Mouse (Mus musculus): Measurements from ENCODE around the gene Rgs13. TPM values are rescaled to one million over a fixed set of nuclear protein-coding genes. Genes with fewer than 3 reads are reported as not detected.
"Not testable (repeated sequence)": the region's sequence is repeated elsewhere in the genome, so short reads cannot be mapped to it uniquely, and the experiment has no call there.

The Rgs13 gene
- polyA plus RNA-seq, 1 experiment from 2014 or later, result 2.5 TPM

- no peaks in the 10 kb centered on the region for H3K27me3 ChIP-seq (ENCODE audit: control insufficient read depth, insufficient read depth, low read length)
- 66% methylated on average over 4 of the region's 4 CpGs for WGBS
- ATAC-seq (ENCODE audit: low FRiP score) (no peak), DNase-seq (ENCODE audit: low spot score) (no peak)
- no peak overlapping the region for H3K9ac ChIP-seq (ENCODE audit: low read depth, low read length)
- no peaks in the 10 kb centered on the region for H3K36me3 ChIP-seq (ENCODE audit: control insufficient read depth, insufficient read depth, low read length)
- H3K4me2 ChIP-seq (replicated peaks; ENCODE audit: low read depth, low read length), result no peak overlapping the region
- no peak overlapping the region for H3K27ac ChIP-seq (ENCODE audit: low read depth, low read length)
- H3K9me3 ChIP-seq (ENCODE audit: control insufficient read depth, low read length), result no peaks in the 10 kb centered on the region
- H3K4me1 ChIP-seq (replicated peaks; ENCODE audit: control insufficient read depth, insufficient read depth, low read length), result no peaks in the 10 kb centered on the region
- H3K4me3 ChIP-seq (ENCODE audit: low read depth, low read length), result no peak overlapping the region
Observed at GRCm38 (mm10) chr1:144168921-144169320, 8.3 kb downstream of the Rgs13 start.

- WGBS, result 93% methylated on average over 1 of the region's 1 CpGs
Observed at GRCm38 (mm10) chr1:144167761-144168160, 9.4 kb downstream of the Rgs13 start.

GRCm38 (mm10) chr1:144166897-144167296 lies 10.3 kb downstream of the Rgs13 start:
- no peaks in the 10 kb centered on the region for H3K36me3 ChIP-seq (ENCODE audit: control insufficient read depth, insufficient read depth, low read length)
- 79% methylated on average over 5 of the region's 5 CpGs for WGBS
- H3K27me3 ChIP-seq (ENCODE audit: control insufficient read depth, insufficient read depth, low read length), result no peaks in the 10 kb centered on the region
- no peak overlapping the region for H3K4me2 ChIP-seq (replicated peaks; ENCODE audit: low read depth, low read length)
- ATAC-seq (ENCODE audit: low FRiP score) (no peak), DNase-seq (ENCODE audit: low spot score) (no peak)
- no peak overlapping the region for H3K27ac ChIP-seq (ENCODE audit: low read depth, low read length)
- no peaks in the 10 kb centered on the region for H3K9me3 ChIP-seq (ENCODE audit: control insufficient read depth, low read length)
- no peak overlapping the region for H3K4me3 ChIP-seq (ENCODE audit: low read depth, low read length)
- H3K4me1 ChIP-seq (replicated peaks; ENCODE audit: control insufficient read depth, insufficient read depth, low read length), result no peaks in the 10 kb centered on the region
- H3K9ac ChIP-seq (ENCODE audit: low read depth, low read length), result no peak overlapping the region

More at GRCm38 (mm10) chr1:144167761-144168160, 9.4 kb downstream of the Rgs13 start:
- Histone ChIP-seq H3K4me2 (replicated peaks; ENCODE audit: low read depth, low read length) (no peak overlapping the region), H3K9ac (ENCODE audit: low read depth, low read length) (no peak overlapping the region), H3K27ac (ENCODE audit: low read depth, low read length) (no peak overlapping the region), H3K4me1 (replicated peaks; ENCODE audit: control insufficient read depth, insufficient read depth, low read length) (no peaks in the 10 kb centered on the region), H3K9me3 (ENCODE audit: control insufficient read depth, low read length) (no peaks in the 10 kb centered on the region), H3K4me3 (ENCODE audit: low read depth, low read length) (no peak overlapping the region), H3K36me3 (ENCODE audit: control insufficient read depth, insufficient read depth, low read length) (no peaks in the 10 kb centered on the region), H3K27me3 (ENCODE audit: control insufficient read depth, insufficient read depth, low read length) (no peaks in the 10 kb centered on the region)
- DNase-seq (ENCODE audit: low spot score) (no peak), ATAC-seq (ENCODE audit: low FRiP score) (no peak)

- Histone ChIP-seq H3K27me3 (ENCODE audit: control insufficient read depth, insufficient read depth, low read length) (no peaks in the 10 kb centered on the region), H3K4me2 (replicated peaks; ENCODE audit: low read depth, low read length) (no peak overlapping the region), H3K36me3 (ENCODE audit: control insufficient read depth, insufficient read depth, low read length) (no peaks in the 10 kb centered on the region), H3K9ac (ENCODE audit: low read depth, low read length) (no peak overlapping the region), H3K9me3 (ENCODE audit: control insufficient read depth, low read length) (no peaks in the 10 kb centered on the region), H3K27ac (ENCODE audit: low read depth, low read length) (no peak overlapping the region), H3K4me3 (ENCODE audit: low read depth, low read length) (no peak overlapping the region), H3K4me1 (replicated peaks; ENCODE audit: control insufficient read depth, insufficient read depth, low read length) (no peaks in the 10 kb centered on the region)
- WGBS, result 97% methylated on average over 2 of the region's 2 CpGs
- DNase-seq (ENCODE audit: low spot score) (no peak), ATAC-seq (ENCODE audit: low FRiP score) (no peak)
Observed at GRCm38 (mm10) chr1:144166275-144166674, 10.9 kb downstream of the Rgs13 start.

GRCm38 (mm10) chr1:144152526-144152925 lies 24.6 kb downstream of the Rgs13 start:
- no peak for ATAC-seq (ENCODE audit: low FRiP score)
- 56% methylated on average over 1 of the region's 1 CpGs for WGBS

GRCm38 (mm10) chr1:144152184-144152525 lies 25.0 kb downstream of the Rgs13 start:
- Histone ChIP-seq H3K4me3 (ENCODE audit: low read depth, low read length) (no peak overlapping the region), H3K27me3 (ENCODE audit: control insufficient read depth, insufficient read depth, low read length) (no peaks in the 10 kb centered on the region), H3K4me1 (replicated peaks; ENCODE audit: control insufficient read depth, insufficient read depth, low read length) (no peaks in the 10 kb centered on the region), H3K4me2 (replicated peaks; ENCODE audit: low read depth, low read length) (no peak overlapping the region), H3K36me3 (ENCODE audit: control insufficient read depth, insufficient read depth, low read length) (no peaks in the 10 kb centered on the region), H3K9ac (ENCODE audit: low read depth, low read length) (no peak overlapping the region), H3K27ac (ENCODE audit: low read depth, low read length) (no peak overlapping the region), H3K9me3 (ENCODE audit: control insufficient read depth, low read length) (no peaks in the 10 kb centered on the region)
- no peak for ATAC-seq (ENCODE audit: low FRiP score)
- WGBS, result 77% methylated on average over 1 of the region's 1 CpGs
- no peak for DNase-seq (ENCODE audit: low spot score)

More at GRCm38 (mm10) chr1:144152526-144152925, 24.6 kb downstream of the Rgs13 start:
- no peak overlapping the region for H3K4me3 ChIP-seq (ENCODE audit: low read depth, low read length)
- H3K4me1 ChIP-seq (replicated peaks; ENCODE audit: control insufficient read depth, insufficient read depth, low read length), result no peaks in the 10 kb centered on the region
- no peaks in the 10 kb centered on the region for H3K27me3 ChIP-seq (ENCODE audit: control insufficient read depth, insufficient read depth, low read length)
- no peak overlapping the region for H3K27ac ChIP-seq (ENCODE audit: low read depth, low read length)
- H3K9me3 ChIP-seq (ENCODE audit: control insufficient read depth, low read length), result no peaks in the 10 kb centered on the region
- H3K36me3 ChIP-seq (ENCODE audit: control insufficient read depth, insufficient read depth, low read length), result no peaks in the 10 kb centered on the region
- H3K9ac ChIP-seq (ENCODE audit: low read depth, low read length), result no peak overlapping the region
- no peak for DNase-seq (ENCODE audit: low spot score)
- no peak overlapping the region for H3K4me2 ChIP-seq (replicated peaks; ENCODE audit: low read depth, low read length)

- Histone ChIP-seq H3K9ac (ENCODE audit: low read depth, low read length) (no peak overlapping the region), H3K27me3 (ENCODE audit: control insufficient read depth, insufficient read depth, low read length) (no peaks in the 10 kb centered on the region), H3K27ac (ENCODE audit: low read depth, low read length) (no peak overlapping the region), H3K9me3 (ENCODE audit: control insufficient read depth, low read length) (no peaks in the 10 kb centered on the region), H3K4me3 (ENCODE audit: low read depth, low read length) (no peak overlapping the region), H3K36me3 (ENCODE audit: control insufficient read depth, insufficient read depth, low read length) (no peaks in the 10 kb centered on the region), H3K4me1 (replicated peaks; ENCODE audit: control insufficient read depth, insufficient read depth, low read length) (no peaks in the 10 kb centered on the region), H3K4me2 (replicated peaks; ENCODE audit: low read depth, low read length) (no peak overlapping the region)
- ATAC-seq (ENCODE audit: low FRiP score) (0 out of 2 replicates have a peak, but pooled peaks have one; percentile 38), DNase-seq (ENCODE audit: low spot score) (no peak)
- 82% methylated on average over 5 of the region's 5 CpGs for WGBS
Observed at GRCm38 (mm10) chr1:144151401-144152183, 25.6 kb downstream of the Rgs13 start.

GRCm38 (mm10) chr1:144149997-144150396 lies 27.2 kb downstream of the Rgs13 start:
- H3K4me3 ChIP-seq (ENCODE audit: low read depth, low read length), result no peak overlapping the region
- H3K9ac ChIP-seq (ENCODE audit: low read depth, low read length), result no peak overlapping the region
- no peaks in the 10 kb centered on the region for H3K36me3 ChIP-seq (ENCODE audit: control insufficient read depth, insufficient read depth, low read length)
- H3K4me1 ChIP-seq (replicated peaks; ENCODE audit: control insufficient read depth, insufficient read depth, low read length), result no peaks in the 10 kb centered on the region
- no peak for ATAC-seq (ENCODE audit: low FRiP score)
- no peaks in the 10 kb centered on the region for H3K9me3 ChIP-seq (ENCODE audit: control insufficient read depth, low read length)
- H3K4me2 ChIP-seq (replicated peaks; ENCODE audit: low read depth, low read length), result no peak overlapping the region
- no peaks in the 10 kb centered on the region for H3K27me3 ChIP-seq (ENCODE audit: control insufficient read depth, insufficient read depth, low read length)
- 81% methylated on average over 3 of the region's 3 CpGs for WGBS
- DNase-seq (ENCODE audit: low spot score), result no peak
- H3K27ac ChIP-seq (ENCODE audit: low read depth, low read length), result no peak overlapping the region

- not testable (repeated sequence) for DNase-seq (ENCODE audit: low spot score); H3K27ac ChIP-seq (ENCODE audit: low read depth, low read length); H3K4me2 ChIP-seq (replicated peaks; ENCODE audit: low read depth, low read length); H3K9ac ChIP-seq (ENCODE audit: low read depth, low read length); ATAC-seq (ENCODE audit: low FRiP score); H3K27me3 ChIP-seq (ENCODE audit: control insufficient read depth, insufficient read depth, low read length); H3K4me3 ChIP-seq (ENCODE audit: low read depth, low read length); H3K36me3 ChIP-seq (ENCODE audit: control insufficient read depth, insufficient read depth, low read length); H3K9me3 ChIP-seq (ENCODE audit: control insufficient read depth, low read length); H3K4me1 ChIP-seq (replicated peaks; ENCODE audit: control insufficient read depth, insufficient read depth, low read length)
- 93% methylated on average over 2 of the region's 2 CpGs for WGBS
Observed at GRCm38 (mm10) chr1:144141398-144141797, 35.8 kb downstream of the Rgs13 start.
